Mouse (Mus musculus) 3T3-L1 (cell line): ENCODE measurements at regions not wholly inside any gene's neighbourhood (a gene's known extent, or its start where the extent isn't known, plus 50 kb on each side); places are given as distances from the start of the nearest gene placed in this dataset.

Experiments
- DNase-seq: peaks from one replicate; pipeline ENCODE4 v3.0.0-alpha.2; 2015; ENCODE audit warnings: low read depth, low spot score

GRCm38 (mm10) chrX:163812431-163812830 lies 51.3 kb upstream of the Rnf138rt1 start:
- DNase-seq: no peak

GRCm38 (mm10) chrX:163814806-163815205 lies 53.7 kb upstream of the Rnf138rt1 start:
- DNase-seq: peak; percentile 22

GRCm38 (mm10) chrX:163822298-163822697 lies 61.2 kb upstream of the Rnf138rt1 start:
- DNase-seq: no peak

GRCm38 (mm10) chrX:163827461-163827860 lies 66.3 kb upstream of the Rnf138rt1 start:
- DNase-seq: peak; percentile 71

GRCm38 (mm10) chrX:163845408-163845807 lies 63.4 kb upstream of the Ap1s2 start:
- no peak for DNase-seq

GRCm38 (mm10) chrX:163846890-163847289 lies 61.9 kb upstream of the Ap1s2 start:
- DNase-seq: peak; percentile 61

GRCm38 (mm10) chrX:163847651-163848050 lies 61.2 kb upstream of the Ap1s2 start:
- peak; percentile 23 for DNase-seq

GRCm38 (mm10) chrX:163848510-163849199 lies 60.2 kb upstream of the Ap1s2 start:
- DNase-seq: peak; percentile 10

- no peak for DNase-seq
Measured at GRCm38 (mm10) chrX:163850915-163851599, 57.8 kb upstream of the Ap1s2 start.

GRCm38 (mm10) chrX:163858494-163858893 lies 50.3 kb upstream of the Ap1s2 start:
- DNase-seq: peak; percentile 68
